Mouse (Mus musculus): ENCODE results near the gene Mrps18b. TPM values are rescaled to one million over a fixed set of nuclear protein-coding genes. Genes with fewer than 3 reads are reported as not detected.
"Not testable (repeated sequence)": the region's sequence is repeated elsewhere in the genome, so short reads cannot be mapped to it uniquely, and the experiment has no call there.

Gene Mrps18b
- polyA plus RNA-seq (2015; fragmentation: Nextera tagmentation; extraction: Ambion mirVana), result 80.0 and 83.4 TPM in 2 replicates

DNA sequence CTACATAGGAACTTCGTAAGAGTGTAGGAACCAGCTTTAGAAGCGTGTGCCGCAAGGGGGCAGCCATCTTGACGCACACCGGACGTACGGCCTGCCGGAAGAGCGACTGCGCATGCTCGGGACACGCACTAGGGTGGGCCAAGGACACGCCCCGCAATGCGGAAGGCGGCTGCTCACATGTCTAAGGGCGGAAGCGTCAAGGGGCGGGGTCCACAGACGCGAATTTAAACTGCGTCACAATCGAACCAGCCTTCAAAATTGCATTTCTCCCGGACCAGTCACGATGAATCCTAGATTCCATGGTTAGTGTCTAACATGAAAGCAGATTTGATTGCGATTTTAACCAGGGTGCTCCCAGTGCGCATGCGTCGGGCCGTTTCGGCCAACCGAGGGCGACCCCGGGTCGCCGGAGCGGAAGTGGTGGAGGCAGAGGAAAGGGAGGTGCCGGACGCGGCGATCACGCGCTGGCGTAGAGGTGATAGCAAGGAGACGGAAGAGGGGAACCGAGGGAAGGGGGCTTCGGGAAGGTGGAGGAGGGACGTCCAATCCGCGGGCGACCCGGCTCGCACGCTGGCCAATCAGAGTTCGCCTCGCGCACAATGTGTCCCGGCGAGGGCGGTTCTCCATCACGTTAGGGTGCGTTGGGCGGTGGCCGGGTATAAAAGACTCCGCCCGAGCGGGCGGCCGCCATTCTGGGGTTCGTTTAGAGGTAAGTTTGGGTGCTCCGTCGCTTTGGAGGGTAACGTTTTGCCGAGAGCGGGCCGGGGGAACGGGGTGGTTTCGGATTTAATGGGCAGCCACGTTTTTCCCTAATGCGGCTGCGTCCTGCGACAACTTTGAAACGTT is at the start of gene Mrps18b, which contains the start of gene Ppp1r10:
Gene Mrps18b, minus strand, starts transcription at position 93 of the 846 bp plus-strand sequence.
Gene Ppp1r10, plus strand, starts transcription at position 138 of the 846 bp plus-strand sequence.
- Histone ChIP-seq H3K4me3 (ENCODE audit: low read depth, low read length) (peak within 1 kb of the TSS; percentile 75), H3K36me3 (ENCODE audit: control insufficient read depth, insufficient read depth, low read length) (no peaks in the 10 kb centered on the region), H3K4me2 (replicated peaks; ENCODE audit: low read depth) (peak within 1 kb of the TSS; percentile 70), H3K4me1 (replicated peaks; ENCODE audit: control insufficient read depth, insufficient read depth) (peaks cover 4% of the 10 kb centered on the region), H3K9ac (ENCODE audit: low read length) (peak within 1 kb of the TSS; percentile 80), H3K27me3 (ENCODE audit: control insufficient read depth, insufficient read depth, low read length) (no peaks in the 10 kb centered on the region), H3K27ac (replicated peaks) (peak within 1 kb of the TSS; percentile 95), H3K9me3 (ENCODE audit: control insufficient read depth, low read length) (no peaks in the 10 kb centered on the region)
- WGBS, result under 1% methylated on average over 83 of the region's 83 CpGs
- DNase-seq (ENCODE audit: low spot score), result peak; percentile 99
- ATAC-seq (ENCODE audit: low FRiP score, low TSS enrichment), result peak; percentile 94
- TF ChIP-seq EP300 (optimal IDR thresholded peaks at IDR 0.05) (peak; percentile 90), CTCF (IDR thresholded peaks at IDR 0.05; ENCODE audit: low read depth) (peak; percentile 81)

DNA sequence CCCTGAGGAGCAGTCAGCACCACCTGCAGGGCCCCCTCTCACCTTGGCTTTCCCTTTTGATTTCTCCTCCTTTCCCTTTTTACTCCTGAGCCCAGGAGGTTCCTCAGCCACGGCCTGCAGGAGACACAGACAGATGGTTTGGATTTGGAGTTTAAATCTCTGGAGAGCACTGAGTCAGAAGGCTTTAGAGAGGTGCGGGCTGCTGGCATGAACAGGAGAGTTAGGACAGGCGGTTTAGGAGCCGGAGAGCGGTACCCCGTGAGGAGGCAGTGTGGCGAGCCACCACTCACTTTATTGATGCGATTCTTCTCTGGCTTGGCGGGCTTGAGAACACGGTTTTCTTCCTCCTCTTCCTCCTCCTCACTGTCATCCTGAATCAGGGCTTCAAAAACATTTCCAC is 47.1 kb upstream of the Mrps18b start:
- TF ChIP-seq CTCF (IDR thresholded peaks at IDR 0.05; ENCODE audit: low read depth) (no peak), EP300 (optimal IDR thresholded peaks at IDR 0.05) (no peak)
- no peak overlapping the region for H3K9ac ChIP-seq (ENCODE audit: low read length)
- WGBS, result 91% methylated on average over 10 of the region's 10 CpGs
- H3K9me3 ChIP-seq (ENCODE audit: control insufficient read depth, low read length), result no peaks in the 10 kb centered on the region
- H3K27ac ChIP-seq (replicated peaks), result no peak overlapping the region
- H3K4me1 ChIP-seq (replicated peaks; ENCODE audit: control insufficient read depth, insufficient read depth), result no peaks in the 10 kb centered on the region
- no peaks in the 10 kb centered on the region for H3K27me3 ChIP-seq (ENCODE audit: control insufficient read depth, insufficient read depth, low read length)
- no peak for DNase-seq (ENCODE audit: low spot score)
- ATAC-seq (ENCODE audit: low FRiP score, low TSS enrichment), result no peak
- H3K4me3 ChIP-seq (ENCODE audit: low read depth, low read length), result no peak overlapping the region
- no peak overlapping the region for H3K4me2 ChIP-seq (replicated peaks; ENCODE audit: low read depth)
- H3K36me3 ChIP-seq (ENCODE audit: control insufficient read depth, insufficient read depth, low read length), result peaks cover 44% of the 10 kb centered on the region

DNA sequence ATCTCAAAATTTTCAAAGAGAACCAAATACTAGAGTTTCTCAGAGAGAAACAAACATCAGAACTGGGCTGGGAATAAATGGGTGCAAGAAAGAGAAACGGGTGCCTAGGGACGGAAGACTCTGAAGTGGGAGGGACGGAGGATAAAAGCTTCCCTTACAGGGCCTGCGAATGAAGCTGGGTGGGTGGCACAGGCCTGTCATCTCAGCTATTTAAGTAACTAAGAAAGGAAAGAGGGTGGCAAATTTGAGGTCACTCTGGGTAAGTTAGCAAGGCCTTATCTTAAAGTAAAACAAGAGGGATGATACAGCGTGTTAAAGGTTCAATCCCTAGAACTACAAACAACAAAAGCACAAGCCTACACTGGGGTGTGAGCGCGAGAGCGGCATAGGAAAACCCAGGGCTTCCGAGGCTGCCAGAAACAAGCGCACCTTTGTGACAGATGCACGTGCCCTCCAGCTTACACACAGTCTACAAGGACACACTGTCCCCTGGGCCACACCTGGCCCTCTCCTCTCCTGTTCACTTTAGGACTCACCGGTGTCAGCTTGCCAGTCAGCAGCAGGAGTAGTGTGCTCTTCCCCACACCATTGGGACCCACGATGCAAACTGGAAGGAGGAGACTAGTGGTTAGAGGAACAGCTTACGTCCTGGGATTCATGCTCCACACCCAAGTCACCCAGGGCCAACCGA is 42.5 kb upstream of the Mrps18b start:
- H3K4me1 ChIP-seq (replicated peaks; ENCODE audit: control insufficient read depth, insufficient read depth), result no peaks in the 10 kb centered on the region
- no peaks in the 10 kb centered on the region for H3K9me3 ChIP-seq (ENCODE audit: control insufficient read depth, low read length)
- no peak for DNase-seq (ENCODE audit: low spot score)
- H3K27ac ChIP-seq (replicated peaks), result no peak overlapping the region
- TF ChIP-seq CTCF (IDR thresholded peaks at IDR 0.05; ENCODE audit: low read depth) (no peak), EP300 (optimal IDR thresholded peaks at IDR 0.05) (no peak)
- no peak overlapping the region for H3K4me3 ChIP-seq (ENCODE audit: low read depth, low read length)
- H3K4me2 ChIP-seq (replicated peaks; ENCODE audit: low read depth), result no peak overlapping the region
- no peaks in the 10 kb centered on the region for H3K27me3 ChIP-seq (ENCODE audit: control insufficient read depth, insufficient read depth, low read length)
- H3K9ac ChIP-seq (ENCODE audit: low read length), result no peak overlapping the region
- ATAC-seq (ENCODE audit: low FRiP score, low TSS enrichment), result no peak
- 95% methylated on average over 15 of the region's 15 CpGs for WGBS
- peaks cover 60% of the 10 kb centered on the region for H3K36me3 ChIP-seq (ENCODE audit: control insufficient read depth, insufficient read depth, low read length)

DNA sequence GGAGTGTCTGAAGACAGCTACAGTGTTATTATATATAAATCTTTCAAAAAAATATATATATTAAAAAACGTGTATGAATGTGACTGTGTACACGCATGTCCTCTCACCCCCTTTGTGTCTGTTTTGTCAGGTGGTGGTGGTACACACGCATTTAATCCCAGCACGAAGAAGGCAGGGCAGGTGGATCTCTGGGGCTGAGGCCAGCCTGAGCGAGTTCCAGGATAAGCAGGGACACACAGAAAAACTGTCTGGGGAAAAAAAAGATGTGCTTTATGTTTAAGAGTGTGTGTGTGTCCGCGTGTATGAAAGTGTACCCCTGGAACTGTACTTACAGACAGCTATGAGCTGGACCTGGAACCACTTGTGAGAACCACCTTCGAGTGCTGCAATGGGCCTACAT is 38.5 kb upstream of the Mrps18b start:
- no peak overlapping the region for H3K27ac ChIP-seq (replicated peaks)
- H3K36me3 ChIP-seq (ENCODE audit: control insufficient read depth, insufficient read depth, low read length), result peaks cover 32% of the 10 kb centered on the region
- DNase-seq (ENCODE audit: low spot score) (no peak), ATAC-seq (ENCODE audit: low FRiP score, low TSS enrichment) (no peak)
- TF ChIP-seq CTCF (IDR thresholded peaks at IDR 0.05; ENCODE audit: low read depth) (no peak), EP300 (optimal IDR thresholded peaks at IDR 0.05) (no peak)
- H3K4me1 ChIP-seq (replicated peaks; ENCODE audit: control insufficient read depth, insufficient read depth), result no peaks in the 10 kb centered on the region
- no peak overlapping the region for H3K4me2 ChIP-seq (replicated peaks; ENCODE audit: low read depth)
- WGBS, result 75% methylated on average over 8 of the region's 8 CpGs
- H3K27me3 ChIP-seq (ENCODE audit: control insufficient read depth, insufficient read depth, low read length), result no peaks in the 10 kb centered on the region
- H3K9me3 ChIP-seq (ENCODE audit: control insufficient read depth, low read length), result no peaks in the 10 kb centered on the region
- no peak overlapping the region for H3K4me3 ChIP-seq (ENCODE audit: low read depth, low read length)
- H3K9ac ChIP-seq (ENCODE audit: low read length), result no peak overlapping the region

DNA sequence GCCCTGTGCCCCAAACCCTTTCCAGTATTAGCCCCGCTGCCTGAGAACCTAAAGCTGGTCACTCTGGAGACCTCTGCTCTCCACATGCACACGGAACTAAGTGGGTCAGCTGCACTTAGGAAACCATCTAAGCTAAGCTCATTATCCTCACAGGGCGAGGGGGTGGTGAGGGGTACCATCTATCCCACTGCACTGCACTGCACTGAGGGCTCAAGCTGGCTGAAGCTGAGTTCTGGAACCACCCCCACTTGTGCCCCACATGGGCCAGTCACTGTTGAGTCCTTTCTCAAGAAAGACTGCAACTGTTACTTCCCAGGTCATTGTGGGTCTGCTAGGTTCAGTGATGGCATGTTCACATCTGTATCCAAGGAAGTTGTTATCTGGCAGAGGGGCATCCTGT is 36.4 kb upstream of the Mrps18b start:
- not testable (repeated sequence) for H3K4me3 ChIP-seq (ENCODE audit: low read depth, low read length); DNase-seq (ENCODE audit: low spot score); H3K4me1 ChIP-seq (replicated peaks; ENCODE audit: control insufficient read depth, insufficient read depth); H3K27ac ChIP-seq (replicated peaks); H3K4me2 ChIP-seq (replicated peaks; ENCODE audit: low read depth); H3K27me3 ChIP-seq (ENCODE audit: control insufficient read depth, insufficient read depth, low read length); H3K9me3 ChIP-seq (ENCODE audit: control insufficient read depth, low read length); H3K9ac ChIP-seq (ENCODE audit: low read length)
- H3K36me3 ChIP-seq (ENCODE audit: control insufficient read depth, insufficient read depth, low read length), result peaks cover 16% of the 10 kb centered on the region
- 52% methylated on average over 2 of the region's 3 CpGs for WGBS
- ATAC-seq (ENCODE audit: low FRiP score, low TSS enrichment), result 0 out of 2 replicates have a peak, but pooled peaks have one; percentile 36

DNA sequence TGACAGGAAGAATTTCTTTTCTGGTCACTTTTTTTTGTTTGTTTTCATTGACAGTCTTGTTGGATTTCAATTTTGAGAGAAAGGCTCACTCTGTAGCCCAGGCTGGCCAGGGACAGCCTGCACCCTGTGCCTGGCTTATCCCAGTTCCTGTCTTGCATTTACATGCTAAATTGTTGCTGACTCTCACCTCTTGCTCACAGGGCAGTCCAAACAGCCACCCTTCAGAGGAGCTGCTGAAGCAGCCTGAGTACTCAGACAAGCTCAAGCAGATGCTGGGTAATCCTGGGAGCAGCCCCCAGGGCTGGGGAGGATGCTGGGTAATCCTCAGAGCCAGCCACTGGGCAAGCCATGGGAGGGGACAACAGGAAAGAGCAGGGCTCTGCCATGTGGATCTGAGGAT is 34.8 kb upstream of the Mrps18b start:
- H3K27me3 ChIP-seq (ENCODE audit: control insufficient read depth, insufficient read depth, low read length); DNase-seq (ENCODE audit: low spot score): not testable (repeated sequence)

More for the DNA sequence above, 34.8 kb upstream of the Mrps18b start:
- not testable (repeated sequence) for H3K4me1 ChIP-seq (replicated peaks; ENCODE audit: control insufficient read depth, insufficient read depth); H3K9me3 ChIP-seq (ENCODE audit: control insufficient read depth, low read length); H3K27ac ChIP-seq (replicated peaks); H3K36me3 ChIP-seq (ENCODE audit: control insufficient read depth, insufficient read depth, low read length); ATAC-seq (ENCODE audit: low FRiP score, low TSS enrichment); H3K9ac ChIP-seq (ENCODE audit: low read length); H3K4me3 ChIP-seq (ENCODE audit: low read depth, low read length); H3K4me2 ChIP-seq (replicated peaks; ENCODE audit: low read depth)

All from stomach, postnatal 0 days (tissue).